Mouse (Mus musculus) NIH3T3 (cell line): ENCODE results near the gene Cidec.

Source experiments
- DNase-seq: peaks from one replicate; pipeline ENCODE4 v3.0.0-alpha.2; 2012; ENCODE audit warnings: low read depth

Cidec gene

GRCm38 (mm10) chr6:113435664-113436205, at the start of gene Cidec:
Gene Cidec, minus strand, starts transcription at chr6:113435760.
- DNase-seq: no peak

DNA sequence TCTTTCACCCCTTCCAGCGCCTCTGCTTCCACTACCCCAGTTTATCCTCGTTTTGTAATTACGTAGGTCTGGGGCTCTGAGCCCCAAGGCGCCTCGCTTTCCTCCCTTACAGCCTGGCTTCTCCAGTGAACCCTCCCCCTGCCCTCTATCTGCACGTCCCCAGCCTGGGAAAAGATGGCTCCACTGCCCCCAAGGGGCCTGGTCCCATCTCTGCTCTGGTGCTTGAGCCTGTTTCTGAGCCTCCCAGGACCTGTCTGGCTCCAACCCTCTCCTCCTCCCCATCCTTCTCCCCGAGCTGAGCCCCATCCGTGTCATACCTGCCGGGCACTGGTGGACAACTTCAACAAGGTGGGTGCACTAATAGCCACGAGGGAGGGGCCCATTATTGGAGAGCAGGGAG, 48.2 kb upstream of the Cidec start:
- DNase-seq: no peak

- DNase-seq: no peak
These were observed 47.6 kb upstream of the Cidec start, which contains the start of gene Creld1 for GRCm38 (mm10) chr6:113483100-113483615. Gene Creld1, plus strand, starts transcription at chr6:113483297.

DNA sequence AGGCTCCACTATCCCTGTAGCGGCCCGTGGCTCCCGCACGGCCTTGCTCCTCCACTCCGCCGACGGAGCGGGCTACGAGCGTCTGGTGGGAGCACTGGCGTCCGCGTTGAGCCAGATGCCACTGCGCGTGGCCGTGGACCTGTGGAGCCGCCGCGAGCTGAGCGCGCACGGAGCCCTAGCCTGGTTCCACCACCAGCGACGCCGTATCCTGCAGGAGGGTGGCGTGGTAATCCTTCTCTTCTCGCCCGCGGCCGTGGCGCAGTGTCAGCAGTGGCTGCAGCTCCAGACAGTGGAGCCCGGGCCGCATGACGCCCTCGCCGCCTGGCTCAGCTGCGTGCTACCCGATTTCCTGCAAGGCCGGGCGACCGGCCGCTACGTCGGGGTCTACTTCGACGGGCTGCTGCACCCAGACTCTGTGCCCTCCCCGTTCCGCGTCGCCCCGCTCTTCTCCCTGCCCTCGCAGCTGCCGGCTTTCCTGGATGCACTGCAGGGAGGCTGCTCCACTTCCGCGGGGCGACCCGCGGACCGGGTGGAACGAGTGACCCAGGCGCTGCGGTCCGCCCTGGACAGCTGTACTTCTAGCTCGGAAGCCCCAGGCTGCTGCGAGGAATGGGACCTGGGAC, 47.0 kb upstream of the Cidec start:
- no peak for DNase-seq

DNA sequence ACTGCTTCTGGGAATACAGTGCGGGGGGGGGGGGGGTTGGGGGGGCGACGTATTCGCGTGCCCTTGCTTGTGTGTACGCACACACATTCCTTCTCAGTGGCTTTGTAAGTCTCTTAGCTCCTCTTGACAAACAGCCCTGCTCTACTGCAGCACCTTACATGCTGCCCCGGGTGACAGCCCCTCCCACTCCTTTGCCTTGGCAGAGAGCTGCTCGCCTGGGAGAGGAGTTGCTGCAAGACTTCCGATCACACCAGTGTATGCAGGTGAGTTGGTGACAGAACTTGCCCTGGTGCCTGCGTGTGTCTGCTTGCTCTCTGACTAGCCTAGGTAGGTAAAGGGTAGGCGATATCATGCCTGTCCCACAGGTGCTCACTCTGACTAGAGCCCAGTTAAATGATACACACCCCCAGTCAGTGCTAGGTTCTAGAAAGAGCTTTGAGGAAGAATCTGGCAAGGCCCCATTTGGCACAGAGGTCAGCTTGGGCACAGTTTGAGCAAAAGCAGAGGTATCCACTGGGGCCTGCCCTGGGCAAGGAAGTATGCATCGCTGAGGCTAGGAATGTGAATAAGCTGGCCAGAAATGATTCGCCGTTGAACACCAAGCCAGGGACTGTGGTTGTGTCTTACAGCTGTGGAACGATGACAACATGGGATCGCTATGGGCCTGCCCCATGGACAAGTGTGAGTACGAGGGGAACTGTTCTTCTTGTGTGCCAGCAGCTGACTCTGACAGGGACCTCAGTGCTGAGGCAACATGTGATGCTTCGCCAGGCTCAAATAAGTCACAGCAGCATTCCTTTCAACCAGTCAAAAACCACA, 45.2 kb upstream of the Cidec start:
- peak; percentile 84 for DNase-seq

- no peak for DNase-seq
These were observed 43.3 kb upstream of the Cidec start for GRCm38 (mm10) chr6:113478906-113479305.

DNA sequence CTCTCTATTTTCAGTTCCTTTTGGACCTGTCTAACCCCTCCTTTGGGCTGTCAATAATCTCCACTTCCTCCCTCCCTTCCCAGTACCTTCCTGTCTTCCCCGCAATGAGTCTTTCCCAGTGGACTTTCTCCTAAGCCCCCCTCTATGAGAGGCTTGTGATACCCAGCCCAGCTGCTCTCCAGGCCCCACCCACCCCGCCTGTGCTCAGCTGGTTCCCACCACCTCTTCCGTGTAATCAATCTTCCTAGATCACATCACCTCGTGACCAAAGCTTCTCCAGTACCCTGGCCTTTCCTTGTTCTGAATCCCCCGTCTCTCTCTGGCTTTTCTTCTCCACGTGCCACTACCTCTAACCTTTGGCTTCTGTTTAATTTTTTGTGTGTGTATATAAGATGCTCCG, 41.8 kb upstream of the Cidec start:
- no peak for DNase-seq

DNA sequence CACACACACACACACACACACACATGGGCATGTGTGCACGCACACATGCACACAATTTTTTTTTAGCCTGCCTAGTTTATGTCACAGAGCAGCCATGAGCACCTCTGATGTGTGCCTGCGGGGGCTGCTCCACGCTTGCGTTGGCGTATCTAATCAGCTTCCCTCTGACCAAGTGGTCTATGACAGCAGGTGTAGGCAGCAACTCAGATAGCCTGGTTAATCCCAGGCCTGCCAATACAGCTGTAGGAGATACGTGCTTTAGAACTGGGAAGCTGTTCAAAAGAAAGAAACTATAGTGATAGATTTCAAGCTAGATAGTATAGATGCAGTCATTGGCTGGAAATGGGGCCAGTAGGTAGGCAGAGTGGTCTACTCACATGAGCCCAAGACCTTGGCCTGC, 38.2 kb upstream of the Cidec start:
- no peak for DNase-seq

DNA sequence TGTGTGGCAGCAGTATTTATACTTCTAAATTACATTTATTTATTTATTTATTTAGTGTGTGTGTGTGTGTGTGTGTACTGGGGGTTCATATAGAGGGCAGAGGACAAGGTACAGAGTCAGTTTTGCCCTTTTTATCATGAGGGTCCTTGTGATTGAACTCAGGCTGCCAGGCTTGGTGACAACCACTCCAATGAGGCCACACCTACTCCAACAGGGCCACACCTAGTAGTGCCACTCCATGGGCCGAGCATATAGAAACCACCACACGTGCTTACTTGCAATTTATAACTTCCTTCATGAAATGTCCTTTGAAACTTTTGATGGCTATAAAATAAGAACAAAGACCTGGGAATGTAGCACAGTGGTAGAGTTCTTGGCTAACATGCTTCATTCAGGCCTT, 37.7 kb upstream of the Cidec start:
- DNase-seq: no peak

GRCm38 (mm10) chr6:113472061-113472460, 36.5 kb upstream of the Cidec start:
- DNase-seq: peak; percentile 58

- DNase-seq: peak; percentile 91
These were observed 35.9 kb upstream of the Cidec start, which contains the start of gene Il17rc for GRCm38 (mm10) chr6:113471297-113471936. Gene Il17rc, plus strand, starts transcription at chr6:113471427.

DNA sequence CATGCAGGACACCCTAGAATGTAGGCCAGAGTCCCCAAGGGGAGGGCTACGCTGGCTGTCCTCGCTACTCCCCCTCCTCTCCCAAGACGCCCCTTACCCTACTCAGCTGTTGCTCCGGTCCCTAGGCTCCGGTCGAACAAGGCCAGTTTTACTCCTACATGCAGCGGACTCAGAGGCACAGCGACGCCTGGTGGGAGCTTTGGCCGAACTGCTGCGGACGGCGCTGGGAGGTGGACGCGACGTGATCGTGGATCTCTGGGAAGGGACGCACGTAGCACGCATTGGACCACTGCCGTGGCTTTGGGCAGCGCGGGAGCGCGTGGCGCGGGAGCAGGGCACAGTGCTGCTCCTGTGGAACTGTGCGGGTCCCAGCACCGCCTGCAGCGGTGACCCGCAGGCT, 33.9 kb upstream of the Cidec start:
- DNase-seq: peak; percentile 72

DNA sequence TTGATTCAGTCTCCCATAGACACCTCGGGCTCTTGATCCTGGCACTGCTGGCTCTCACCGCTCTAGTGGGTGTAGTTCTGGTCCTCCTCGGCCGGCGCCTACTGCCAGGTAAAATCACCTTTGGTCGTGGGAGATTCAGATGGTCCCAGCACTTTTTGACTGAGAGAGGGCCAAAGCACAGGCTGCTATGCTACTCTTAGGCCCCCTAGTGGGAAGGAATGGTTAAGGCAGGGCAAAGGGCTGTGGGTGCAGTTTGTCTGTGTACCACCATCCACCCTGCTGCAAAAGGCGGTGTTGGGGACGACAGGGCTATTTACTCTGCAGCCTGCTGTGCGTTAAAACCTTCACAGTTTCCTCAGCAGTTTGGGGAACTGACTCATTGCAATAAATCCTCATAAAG, 33.5 kb upstream of the Cidec start:
- DNase-seq: peak; percentile 86

DNA sequence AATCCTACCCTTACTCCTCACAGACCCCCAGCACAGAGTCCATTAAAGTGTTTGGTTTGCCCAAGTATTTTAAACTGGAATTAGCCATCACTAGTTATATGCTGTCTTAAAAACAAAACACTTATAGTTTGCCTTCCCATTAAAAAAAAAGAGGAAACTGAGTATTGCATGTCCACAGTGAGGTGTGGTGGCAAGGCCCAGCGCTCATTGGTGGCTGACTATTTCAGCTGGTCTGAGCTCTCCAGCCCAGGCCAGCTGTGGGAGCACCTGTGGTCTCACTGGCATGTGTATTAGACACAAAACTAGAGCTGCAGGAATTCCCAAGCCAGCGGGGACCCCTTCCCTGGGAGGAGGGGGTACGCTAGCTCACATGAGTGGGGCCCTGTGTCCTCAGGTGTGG, 33.0 kb upstream of the Cidec start:
- no peak for DNase-seq

DNA sequence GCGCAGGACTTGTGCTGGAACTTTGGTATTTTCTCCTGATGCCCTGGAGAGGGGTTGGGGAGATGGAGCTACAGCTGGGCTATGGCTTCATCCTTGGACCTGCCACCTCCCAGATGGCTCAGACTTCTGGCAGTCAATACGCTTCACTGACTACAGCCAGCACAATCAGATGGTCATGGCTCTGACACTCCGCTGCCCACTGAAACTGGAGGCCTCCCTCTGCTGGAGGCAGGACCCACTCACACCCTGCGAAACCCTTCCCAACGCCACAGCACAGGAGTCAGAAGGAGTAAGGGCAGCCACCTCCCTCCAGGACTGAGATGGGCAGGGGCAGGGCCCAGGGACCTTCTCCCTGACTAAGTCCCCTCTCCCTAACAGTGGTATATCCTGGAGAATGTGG, 30.0 kb upstream of the Cidec start:
- DNase-seq: peak; percentile 70

- DNase-seq: no peak
These were observed 28.5 kb upstream of the Cidec start for GRCm38 (mm10) chr6:113464040-113464439.

DNA sequence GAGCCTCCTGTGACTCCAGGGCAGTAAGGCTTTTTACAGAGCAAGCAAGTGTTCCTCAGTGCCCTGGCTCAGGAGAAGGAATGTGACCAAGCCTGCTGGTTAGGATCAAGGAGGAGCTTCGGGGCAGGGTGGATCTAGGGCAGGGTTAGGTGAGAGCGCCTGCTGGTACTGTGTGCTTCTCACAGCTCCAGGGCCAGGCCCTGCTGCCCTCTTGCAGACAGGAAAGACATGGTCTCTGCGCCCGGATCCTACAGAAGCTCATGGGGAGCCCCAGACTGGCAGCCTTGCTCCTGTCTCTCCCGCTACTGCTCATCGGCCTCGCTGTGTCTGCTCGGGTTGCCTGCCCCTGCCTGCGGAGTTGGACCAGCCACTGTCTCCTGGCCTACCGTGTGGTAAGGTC, 23.1 kb upstream of the Cidec start:
- no peak for DNase-seq

DNA sequence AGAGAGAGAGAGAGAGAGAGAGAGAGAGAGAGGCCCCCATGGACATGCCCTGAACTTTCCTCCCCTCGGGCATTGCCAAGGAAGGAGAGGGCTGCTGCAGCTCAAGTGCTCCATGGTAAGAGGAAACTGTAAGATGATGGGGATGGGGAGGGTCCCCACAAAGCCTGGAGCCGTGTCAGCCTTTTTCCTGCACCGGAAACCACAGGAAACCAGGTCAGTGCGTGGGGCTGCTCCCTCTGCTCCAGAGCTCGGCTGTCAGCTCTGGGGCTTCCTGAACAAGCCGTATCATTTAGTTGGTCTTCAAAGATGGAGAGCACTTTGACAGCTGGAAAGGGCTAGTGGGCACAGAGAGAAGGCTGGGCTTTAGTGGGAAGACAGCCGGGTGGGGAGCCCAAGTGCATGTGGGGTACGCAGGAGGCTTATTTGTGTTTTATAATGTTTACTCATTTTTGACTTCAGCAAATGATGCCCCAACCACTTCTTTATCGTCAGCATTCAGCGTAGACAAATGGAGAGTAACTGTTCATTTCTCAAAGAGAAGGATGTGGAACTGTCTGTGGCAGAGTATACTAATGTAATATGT, 22.5 kb upstream of the Cidec start, which contains the start of gene Il17re:
Il17re (plus strand) TSS at position 533 of the 583 bp plus-strand sequence.
- no peak for DNase-seq

DNA sequence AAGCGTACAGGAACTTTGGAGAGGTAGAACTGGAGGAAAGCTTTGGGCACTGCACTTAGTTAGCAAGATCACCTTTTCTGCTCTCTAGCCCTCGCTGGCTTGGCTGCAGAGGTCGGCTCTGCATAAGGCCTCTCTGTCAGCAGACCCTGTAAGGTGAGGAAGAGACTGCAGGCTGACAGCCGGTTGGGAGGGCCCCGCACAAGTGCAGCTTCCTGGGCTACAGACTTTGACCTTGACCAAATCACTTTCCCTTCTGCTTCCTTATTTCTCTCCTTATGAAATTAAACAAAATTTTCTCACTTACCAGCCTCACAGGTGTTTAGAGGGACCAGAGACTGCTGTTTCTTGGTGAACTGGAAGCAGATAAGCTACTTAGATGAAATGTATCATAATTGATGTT, 19.4 kb upstream of the Cidec start:
- DNase-seq: no peak

GRCm38 (mm10) chr6:113451839-113452238, 16.3 kb upstream of the Cidec start:
- peak; percentile 80 for DNase-seq

GRCm38 (mm10) chr6:113447639-113448038, 12.1 kb upstream of the Cidec start:
- no peak for DNase-seq
